Mouse (Mus musculus): ENCODE measurements around the gene Hbp1.
A peak's percentile ranks its signal among the peaks of the same experiment; 100 is the strongest.

Gene Hbp1

DNA sequence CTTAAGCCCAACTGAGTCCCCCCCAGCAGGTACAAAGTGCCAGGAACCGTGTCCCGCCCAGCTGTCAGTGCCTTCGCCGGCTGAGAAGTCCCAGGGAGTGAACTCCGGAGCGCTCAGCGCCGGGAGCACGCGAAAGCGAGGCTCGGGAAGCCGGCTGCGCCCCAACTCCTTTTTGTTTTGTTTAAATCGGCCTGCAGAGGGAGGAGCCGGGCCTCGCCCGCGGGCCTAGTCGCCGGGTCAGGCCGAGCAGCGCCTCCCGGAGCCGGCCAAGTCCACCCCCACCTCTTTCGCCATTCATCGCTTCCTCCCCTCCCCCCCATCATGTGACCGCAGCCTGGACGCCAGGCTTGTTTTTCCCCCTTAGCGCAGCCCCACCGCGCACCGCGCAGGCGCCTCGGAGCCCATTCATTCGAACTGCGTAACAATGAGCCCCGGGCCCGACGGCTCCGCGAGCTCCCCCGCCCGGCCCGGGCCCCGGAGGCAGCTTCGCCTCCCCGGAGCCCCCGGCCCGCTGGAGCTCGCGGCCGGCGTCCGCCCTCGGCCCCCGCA, 1.1 kb downstream of the Hbp1 start:
- DNase-seq = peak; percentile 91

GRCm38 (mm10) chr12:31948101-31949000, 2.0 kb downstream of the Hbp1 start:
- DNase-seq = no peak

GRCm38 (mm10) chr12:31947476-31947875, 2.9 kb downstream of the Hbp1 start:
- DNase-seq = no peak

DNA sequence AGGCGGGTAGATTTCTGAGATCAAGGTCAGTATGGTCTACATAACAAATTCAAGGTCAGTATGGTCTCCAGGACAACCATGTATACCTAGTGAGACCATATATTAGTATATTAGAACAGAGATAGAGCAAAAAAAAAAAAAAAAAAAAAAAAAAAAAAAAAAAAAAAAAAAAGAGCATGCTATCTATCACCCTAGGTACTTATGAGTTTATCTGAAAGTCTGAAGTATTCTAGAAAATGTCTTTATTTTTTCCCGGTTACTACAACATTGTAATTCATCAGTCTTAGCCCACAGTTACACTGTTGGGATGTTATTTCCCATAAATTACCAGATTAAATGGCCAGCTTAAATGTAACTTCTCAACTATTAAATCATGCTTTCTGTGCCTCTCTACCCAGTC, 5.9 kb downstream of the Hbp1 start:
- DNase-seq = no peak

DNA sequence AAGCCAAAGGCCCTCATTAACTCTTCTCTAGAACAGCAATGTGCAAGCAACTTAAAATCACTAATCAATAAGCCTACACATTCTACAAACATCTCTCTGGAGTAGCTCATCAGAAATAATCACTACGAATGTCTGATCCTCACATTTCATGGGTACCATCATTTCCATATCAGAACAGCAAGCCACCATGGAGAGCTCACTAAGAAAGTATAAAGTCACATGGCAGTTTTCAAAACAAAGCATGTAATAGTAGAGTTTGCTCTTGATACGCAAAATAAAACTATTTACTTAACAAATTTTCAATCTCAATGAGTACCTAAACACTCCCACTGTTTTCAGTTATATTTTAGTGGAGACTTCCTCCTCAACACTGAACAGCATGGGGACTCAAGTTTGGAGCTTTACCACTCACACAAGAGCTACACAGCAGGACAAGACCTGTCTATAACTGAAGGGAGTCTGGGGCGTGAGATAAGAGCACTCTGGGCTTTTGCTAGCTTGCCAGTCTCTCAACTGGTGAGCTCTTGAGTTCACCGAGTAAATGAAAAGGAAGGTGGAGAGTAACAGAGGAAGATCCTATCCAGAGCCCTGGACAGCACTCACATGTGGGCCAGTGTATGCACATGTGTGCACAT, 7.2 kb downstream of the Hbp1 start:
- DNase-seq = no peak

GRCm38 (mm10) chr12:31939026-31939425, 11.3 kb downstream of the Hbp1 start:
- no peak for DNase-seq

GRCm38 (mm10) chr12:31938391-31938997, 11.8 kb downstream of the Hbp1 start:
- no peak for DNase-seq

- no peak for DNase-seq
Observed at GRCm38 (mm10) chr12:31937613-31938012, 12.7 kb downstream of the Hbp1 start.

DNA sequence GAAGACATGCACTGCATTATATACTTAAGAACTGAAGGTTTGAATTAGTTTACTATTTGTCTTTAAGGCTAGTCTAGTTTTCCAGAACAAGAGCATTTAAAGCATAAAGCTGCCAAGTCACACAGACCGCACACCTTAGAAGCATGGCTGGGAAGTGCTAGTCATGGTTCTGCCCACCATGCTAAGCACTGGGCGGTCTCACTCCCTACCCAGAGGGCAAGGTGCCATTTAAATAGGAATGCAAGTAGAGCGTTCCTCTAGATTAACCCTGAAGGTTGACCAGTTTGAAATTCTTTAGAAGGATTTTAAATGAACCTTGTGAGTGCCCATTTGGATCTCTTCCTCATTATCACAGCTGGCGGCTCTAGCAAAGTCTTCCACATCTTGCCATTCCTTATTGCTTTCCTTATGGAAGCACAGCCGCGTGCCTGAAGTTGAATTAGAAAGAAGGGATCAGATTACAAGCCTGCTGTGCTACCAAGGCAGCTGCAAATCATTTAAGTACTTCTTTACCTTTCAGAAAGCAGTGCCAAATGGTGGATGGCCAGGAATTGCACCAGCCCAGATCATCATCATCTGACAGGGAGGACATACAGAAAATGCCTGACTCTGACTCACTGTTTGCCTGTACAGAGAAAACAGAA, 13.6 kb downstream of the Hbp1 start:
- DNase-seq = no peak

GRCm38 (mm10) chr12:31931818-31932217, 18.5 kb downstream of the Hbp1 start:
- DNase-seq = no peak

DNA sequence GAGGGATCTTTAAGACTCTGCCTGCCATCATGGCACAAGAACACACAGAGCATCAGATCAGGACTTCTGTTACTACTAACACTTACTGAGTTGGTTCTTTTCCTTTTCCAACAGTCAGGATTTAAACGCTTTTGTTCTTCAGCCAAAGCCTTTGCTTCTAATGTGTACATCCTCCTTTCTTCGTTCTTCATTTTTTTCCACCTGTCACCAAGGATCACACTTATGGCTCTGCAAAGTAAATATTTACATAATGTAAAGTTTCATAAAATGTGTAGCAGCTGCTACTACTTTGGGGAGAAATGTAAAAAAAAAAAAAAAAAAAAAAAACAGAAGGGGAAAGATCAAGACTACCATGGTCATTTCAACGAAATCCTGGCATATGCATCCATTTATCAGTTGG, 21.8 kb downstream of the Hbp1 start:
- no peak for DNase-seq

DNA sequence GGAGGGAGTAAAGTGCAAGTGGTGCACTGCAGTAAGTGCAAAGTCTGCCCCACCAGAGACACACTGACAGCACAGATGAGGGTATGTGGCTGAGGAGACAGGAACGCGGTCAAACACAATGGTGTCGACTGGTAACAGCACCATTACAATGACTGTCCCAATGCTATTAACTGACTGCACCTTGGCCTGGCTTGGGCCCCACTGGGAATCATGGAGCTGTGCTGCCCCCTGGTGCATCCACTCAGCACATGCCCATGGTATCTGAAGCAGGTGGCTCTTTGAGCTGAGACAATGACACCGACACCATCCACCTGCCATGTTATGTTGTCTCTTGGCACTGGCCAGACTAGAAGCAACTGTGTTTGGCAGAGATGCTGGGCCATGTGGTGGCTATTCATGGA, 23.7 kb downstream of the Hbp1 start:
- peak; percentile 76 for DNase-seq

DNA sequence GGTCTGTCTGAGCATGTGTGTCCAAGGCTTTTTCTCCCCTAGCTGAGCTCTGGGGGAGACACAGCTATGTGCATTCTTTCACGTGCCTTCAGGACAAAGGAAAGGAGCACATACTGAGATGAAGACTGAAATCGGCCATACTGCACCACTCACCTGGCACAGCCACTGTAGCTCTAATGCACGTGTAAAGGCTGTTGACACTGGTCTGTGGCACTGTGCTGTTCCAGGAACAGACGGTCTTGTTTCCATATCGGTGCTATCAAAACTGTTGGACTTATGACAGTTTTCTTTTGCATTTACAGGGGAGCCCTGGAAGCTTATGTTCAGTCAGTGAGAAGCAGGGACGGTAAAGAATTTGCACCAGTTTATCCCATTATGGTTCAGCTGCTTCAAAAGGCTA, 25.0 kb downstream of the Hbp1 start:
- no peak for DNase-seq

- no peak for DNase-seq
Observed at GRCm38 (mm10) chr12:31924135-31924534, 26.2 kb downstream of the Hbp1 start.

- no peak for DNase-seq
Observed at GRCm38 (mm10) chr12:31920464-31921405, 29.6 kb downstream of the Hbp1 start.

DNA sequence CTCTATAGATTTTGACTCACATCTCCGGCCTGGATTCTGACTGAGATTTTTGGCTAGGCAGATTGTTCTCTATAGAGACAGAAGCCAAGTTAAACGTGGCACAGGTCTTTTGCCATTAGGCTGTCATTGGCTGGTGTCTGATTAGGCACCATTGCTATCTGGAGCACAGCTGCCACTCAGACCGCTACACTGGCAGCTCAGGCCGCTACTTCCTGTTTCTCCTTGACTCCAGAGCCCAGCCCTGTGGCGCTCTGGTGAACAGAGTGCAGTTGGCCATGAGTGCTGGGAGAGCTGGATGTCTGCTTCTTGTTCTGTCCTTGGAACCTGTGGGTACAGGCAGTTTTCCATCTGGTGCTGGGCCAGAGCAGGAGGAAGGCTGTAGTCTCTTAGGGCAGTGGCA, 33.1 kb downstream of the Hbp1 start:
- DNase-seq = no peak

DNA sequence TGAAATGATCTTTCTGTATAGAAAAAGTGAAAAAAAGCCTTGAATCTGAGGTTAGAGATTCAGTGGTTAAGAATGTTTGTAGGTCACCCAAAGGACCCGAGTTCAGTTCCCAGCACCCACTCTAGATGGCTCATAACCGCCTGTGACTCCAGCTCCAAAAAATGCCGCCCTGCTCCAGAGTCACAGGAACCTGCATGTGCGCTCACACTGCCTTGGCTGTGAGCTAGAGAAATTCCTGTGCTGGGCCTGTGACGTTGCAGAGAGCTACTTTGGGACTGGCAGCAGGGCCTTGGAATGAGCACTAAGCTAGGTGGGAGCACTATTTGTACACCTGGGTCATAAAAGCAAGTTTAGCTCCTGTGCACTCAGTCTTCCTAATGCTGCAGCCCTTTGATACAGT, 33.6 kb downstream of the Hbp1 start:
- DNase-seq = no peak

GRCm38 (mm10) chr12:31913614-31914013, 36.7 kb downstream of the Hbp1 start:
- no peak for DNase-seq

DNA sequence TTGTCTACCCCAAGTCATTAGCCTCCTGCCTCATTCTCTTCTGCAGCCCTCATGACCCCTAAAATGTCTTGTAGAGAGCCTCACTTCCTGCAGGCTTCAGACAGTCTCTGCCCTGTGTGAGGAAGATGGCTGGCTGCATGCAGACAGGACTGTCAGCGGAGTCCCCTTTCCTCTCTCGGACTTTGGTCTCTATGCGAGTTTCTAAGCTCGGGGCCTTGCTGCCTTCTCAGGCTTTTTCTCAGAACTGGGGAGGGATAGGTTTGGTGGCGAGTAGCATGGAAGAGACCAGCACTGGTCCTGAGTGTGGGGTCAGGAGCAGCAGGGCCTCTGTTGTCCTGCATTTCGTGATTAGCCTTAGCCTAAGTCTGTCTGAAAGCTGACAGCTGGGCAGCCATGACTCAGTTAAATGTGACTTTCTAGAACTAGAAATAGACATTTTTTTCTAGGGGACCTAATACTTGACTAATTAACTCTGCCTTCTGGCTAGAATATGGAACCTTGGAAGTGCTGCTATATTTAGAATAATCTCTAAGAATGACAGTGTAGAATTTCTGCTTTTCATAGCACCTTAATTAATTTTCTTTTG, 37.3 kb downstream of the Hbp1 start:
- no peak for DNase-seq

- DNase-seq = no peak
Observed at GRCm38 (mm10) chr12:31907436-31907835, 42.9 kb downstream of the Hbp1 start.

- no peak for DNase-seq
Observed at GRCm38 (mm10) chr12:31905696-31906551, 44.4 kb downstream of the Hbp1 start.

Data from right cerebral cortex, adult 18-20 months (tissue).